Mouse (Mus musculus) stomach, postnatal 0 days (tissue): ENCODE data around the gene Sap30l.

Source experiments
- CTCF ChIP-seq: IDR thresholded peaks from 2 replicates; pipeline ENCODE4 v1.5.1; 2016; ENCODE audit warnings: antibody characterized with exemption, low read depth, mild to moderate bottlenecking, moderate library complexity
- EP300 ChIP-seq: optimal IDR thresholded peaks from 2 replicates; pipeline ENCODE3; 2016; ENCODE audit warnings: antibody characterized with exemption

- TF ChIP-seq CTCF (no peak), EP300 (no peak)
These were observed 30.7 kb upstream of the Sap30l start for GRCm38 (mm10) chr11:57770776-57771175.
